Mouse (Mus musculus): ENCODE measurements around the gene Ppp6r2. TPM values are rescaled to one million over a fixed set of nuclear protein-coding genes. Genes with fewer than 3 reads are reported as not detected.
A peak's percentile ranks its signal among the peaks of the same experiment; 100 is the strongest.

The Ppp6r2 gene
- polyA plus RNA-seq, 1 experiment: 54.0 TPM

- no peak overlapping the region for H3K4me3 ChIP-seq (replicated peaks; ENCODE audit: control insufficient read depth, low read depth, low read length)
- 83% methylated on average over 5 of the region's 5 CpGs for whole genome bisulfite sequencing
- no peak overlapping the region for H3K27ac ChIP-seq (ENCODE audit: control insufficient read depth, insufficient read depth, low read depth, low read length, poor library complexity)
- no peak for TF ChIP-seq CTCF (IDR thresholded peaks at IDR 0.05; ENCODE audit: control insufficient read depth, insufficient read depth, low read length)
- TF ChIP-seq POLR2A (IDR thresholded peaks at IDR 0.05; ENCODE audit: borderline replicate concordance, control insufficient read depth, low read depth, low read length): no peak
- peaks cover under 1% of the 10 kb centered on the region; the same call in 1 of the 2 replicates for H3K4me1 ChIP-seq (ENCODE audit: control insufficient read depth, insufficient read depth, low read length)
These were observed 27.0 kb upstream of the Ppp6r2 start for GRCm38 (mm10) chr15:89184141-89184936.

GRCm38 (mm10) chr15:89184937-89185227, 26.5 kb upstream of the Ppp6r2 start:
- no peak overlapping the region for H3K4me3 ChIP-seq (replicated peaks; ENCODE audit: control insufficient read depth, low read depth, low read length)
- no peak overlapping the region for H3K27ac ChIP-seq (ENCODE audit: control insufficient read depth, insufficient read depth, low read depth, low read length, poor library complexity)
- TF ChIP-seq POLR2A (IDR thresholded peaks at IDR 0.05; ENCODE audit: borderline replicate concordance, control insufficient read depth, low read depth, low read length) (no peak), CTCF (IDR thresholded peaks at IDR 0.05; ENCODE audit: control insufficient read depth, insufficient read depth, low read length) (no peak)
- 85% methylated on average over 5 of the region's 5 CpGs for WGBS
- H3K4me1 ChIP-seq (ENCODE audit: control insufficient read depth, insufficient read depth, low read length): no peaks in the 10 kb centered on the region; the same call in 1 of the 2 replicates

GRCm38 (mm10) chr15:89195261-89195681, 16.1 kb upstream of the Ppp6r2 start:
- WGBS: 37% methylated on average over 6 of the region's 6 CpGs
- Histone ChIP-seq H3K27ac (ENCODE audit: control insufficient read depth, insufficient read depth, low read depth, low read length, poor library complexity) (no peak overlapping the region), H3K4me3 (replicated peaks; ENCODE audit: control insufficient read depth, low read depth, low read length) (no peak overlapping the region), H3K4me1 (ENCODE audit: control insufficient read depth, insufficient read depth, low read length) (no peaks in the 10 kb centered on the region)
- no peak for TF ChIP-seq CTCF (IDR thresholded peaks at IDR 0.05; ENCODE audit: control insufficient read depth, insufficient read depth, low read length)
- no peak for TF ChIP-seq POLR2A (IDR thresholded peaks at IDR 0.05; ENCODE audit: borderline replicate concordance, control insufficient read depth, low read depth, low read length)

- no peaks in the 10 kb centered on the region for H3K4me1 ChIP-seq (ENCODE audit: control insufficient read depth, insufficient read depth, low read length)
- H3K27ac ChIP-seq (ENCODE audit: control insufficient read depth, insufficient read depth, low read depth, low read length, poor library complexity): peak overlapping the region; percentile 97
- under 1% methylated on average over 25 of the region's 25 CpGs for WGBS
- H3K4me3 ChIP-seq (replicated peaks; ENCODE audit: control insufficient read depth, low read depth, low read length): peak overlapping the region; percentile 92
- peak; percentile 79; the same call in 1 of the 2 replicates for TF ChIP-seq POLR2A (IDR thresholded peaks at IDR 0.05; ENCODE audit: borderline replicate concordance, control insufficient read depth, low read depth, low read length)
- no peak for TF ChIP-seq CTCF (IDR thresholded peaks at IDR 0.05; ENCODE audit: control insufficient read depth, insufficient read depth, low read length)
These were observed 15.6 kb upstream of the Ppp6r2 start for GRCm38 (mm10) chr15:89195690-89196312.

GRCm38 (mm10) chr15:89196313-89196706, 15.0 kb upstream of the Ppp6r2 start, which contains the start of gene Dennd6b:
Dennd6b (minus strand) TSS chr15:89196496.
- Histone ChIP-seq H3K4me1 (ENCODE audit: control insufficient read depth, insufficient read depth, low read length) (no peaks in the 10 kb centered on the region), H3K4me3 (replicated peaks; ENCODE audit: control insufficient read depth, low read depth, low read length) (peak within 1 kb of the TSS; percentile 92), H3K27ac (ENCODE audit: control insufficient read depth, insufficient read depth, low read depth, low read length, poor library complexity) (peak within 1 kb of the TSS; percentile 97)
- TF ChIP-seq CTCF (IDR thresholded peaks at IDR 0.05; ENCODE audit: control insufficient read depth, insufficient read depth, low read length) (peak; percentile 81), POLR2A (IDR thresholded peaks at IDR 0.05; ENCODE audit: borderline replicate concordance, control insufficient read depth, low read depth, low read length) (peak; percentile 1; the same call in 1 of the 2 replicates)
- WGBS: under 1% methylated on average over 38 of the region's 38 CpGs

GRCm38 (mm10) chr15:89197056-89197455, 14.3 kb upstream of the Ppp6r2 start:
- H3K4me3 ChIP-seq (replicated peaks; ENCODE audit: control insufficient read depth, low read depth, low read length): no peak overlapping the region
- TF ChIP-seq CTCF (IDR thresholded peaks at IDR 0.05; ENCODE audit: control insufficient read depth, insufficient read depth, low read length): no peak
- no peak overlapping the region for H3K27ac ChIP-seq (ENCODE audit: control insufficient read depth, insufficient read depth, low read depth, low read length, poor library complexity)
- WGBS: 74% methylated on average over 15 of the region's 15 CpGs
- H3K4me1 ChIP-seq (ENCODE audit: control insufficient read depth, insufficient read depth, low read length): no peaks in the 10 kb centered on the region

GRCm38 (mm10) chr15:89207457-89207856, 3.9 kb upstream of the Ppp6r2 start:
- Histone ChIP-seq H3K27ac (ENCODE audit: control insufficient read depth, insufficient read depth, low read depth, low read length, poor library complexity) (no peak overlapping the region), H3K4me1 (ENCODE audit: control insufficient read depth, insufficient read depth, low read length) (peaks cover 2% of the 10 kb centered on the region; the same call in 1 of the 2 replicates), H3K4me3 (replicated peaks; ENCODE audit: control insufficient read depth, low read depth, low read length) (no peak overlapping the region)
- TF ChIP-seq POLR2A (IDR thresholded peaks at IDR 0.05; ENCODE audit: borderline replicate concordance, control insufficient read depth, low read depth, low read length) (no peak), CTCF (IDR thresholded peaks at IDR 0.05; ENCODE audit: control insufficient read depth, insufficient read depth, low read length) (no peak)
- WGBS: 71% methylated on average over 4 of the region's 4 CpGs

GRCm38 (mm10) chr15:89209886-89210761, 1.2 kb upstream of the Ppp6r2 start:
- Histone ChIP-seq H3K27ac (ENCODE audit: control insufficient read depth, insufficient read depth, low read depth, low read length, poor library complexity) (peak overlapping the region; percentile 35), H3K4me1 (ENCODE audit: control insufficient read depth, insufficient read depth, low read length) (peaks cover 2% of the 10 kb centered on the region; the same call in 1 of the 2 replicates), H3K4me3 (replicated peaks; ENCODE audit: control insufficient read depth, low read depth, low read length) (peak overlapping the region; percentile 65)
- WGBS: 6% methylated on average over 22 of the region's 22 CpGs
- TF ChIP-seq CTCF (IDR thresholded peaks at IDR 0.05; ENCODE audit: control insufficient read depth, insufficient read depth, low read length) (no peak), POLR2A (IDR thresholded peaks at IDR 0.05; ENCODE audit: borderline replicate concordance, control insufficient read depth, low read depth, low read length) (no peak)
